Mouse (Mus musculus): ENCODE measurements around the gene Olfr60.

GRCm38 (mm10) chr7:140374300-140374699 is 12.8 kb upstream of the Olfr60 start:
- TF ChIP-seq POLR2A (IDR thresholded peaks at IDR 0.05; ENCODE audit: control insufficient read depth, extremely low read depth, insufficient read depth, low read length, poor library complexity) (no peak), CTCF (IDR thresholded peaks at IDR 0.05; ENCODE audit: borderline replicate concordance, control insufficient read depth, extremely low read depth, insufficient read depth, low read length, poor library complexity) (no peak)

Data from thymus, adult 2 months (tissue).